Mouse (Mus musculus) spleen, postnatal 36 days (tissue): ENCODE data around the gene Rgs3.

Experiments
- DNase-seq, 2 experiments: peaks; one replicate each; pipeline ENCODE4 v3.0.0; 2022; ENCODE audit warnings: low spot score in 2 of 2, mixed read lengths in 1 of 2

Gene Rgs3

GRCm38 (mm10) chr4:62742885-62743760 is 183.5 kb downstream of the Rgs3 start:
- no peak for DNase-seq

DNA sequence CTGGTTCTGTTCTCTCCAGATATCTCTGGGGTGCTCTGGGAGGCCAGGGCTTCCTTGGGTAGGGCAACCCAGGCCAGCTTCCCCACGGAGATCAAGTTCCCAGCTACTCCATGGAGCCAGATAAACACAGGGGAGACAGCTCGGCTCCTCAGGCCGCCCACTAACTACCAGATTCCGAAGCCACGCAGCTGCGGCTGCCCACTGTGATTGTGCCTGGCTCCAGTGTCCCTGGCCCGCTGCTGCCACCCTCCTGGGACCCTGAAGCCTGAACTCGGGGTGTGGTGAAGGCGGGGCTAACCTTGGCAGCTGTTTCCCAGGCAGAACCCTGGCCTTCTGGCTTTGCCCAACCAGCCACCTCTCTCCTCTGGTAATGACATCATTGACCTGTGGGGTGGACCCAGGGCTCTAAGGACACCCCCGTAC is 184.9 kb downstream of the Rgs3 start:
- DNase-seq: no peak

DNA sequence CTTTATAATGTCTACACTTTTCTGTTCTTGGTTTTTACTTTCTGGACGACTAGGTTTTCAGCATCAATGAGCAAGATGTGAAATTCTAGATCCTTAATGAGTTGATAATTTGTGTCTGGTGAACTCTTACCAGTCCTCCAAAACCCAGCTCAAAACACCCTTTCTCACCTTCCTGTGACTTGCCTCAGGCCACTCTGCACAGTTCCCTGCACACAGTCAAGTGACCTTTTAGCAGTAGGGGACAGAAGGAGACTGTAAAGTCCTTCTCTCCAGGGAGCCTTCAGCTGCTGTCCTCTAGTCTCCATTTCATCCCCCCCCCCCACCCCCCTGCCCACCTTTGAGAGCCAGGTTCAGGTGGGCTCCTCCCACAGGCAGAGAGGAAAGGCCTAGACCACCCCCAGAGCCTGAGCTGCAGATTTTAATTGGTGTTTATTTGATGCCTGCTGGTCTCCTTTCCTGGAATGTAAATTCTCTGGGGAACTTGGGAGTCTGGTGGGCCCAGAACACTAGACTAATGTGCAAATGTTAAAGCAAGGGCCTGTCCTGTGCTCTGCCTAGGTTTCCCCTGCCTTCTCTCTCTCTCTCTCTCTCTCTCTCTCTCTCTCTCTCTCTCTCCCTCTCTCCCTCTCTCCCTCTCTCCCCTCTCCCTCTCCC is 185.5 kb downstream of the Rgs3 start:
- no peak for DNase-seq
